Mouse (Mus musculus): ENCODE results near the gene Hey2. TPM values are rescaled to one million over a fixed set of nuclear protein-coding genes. Genes with fewer than 3 reads are reported as not detected.

The Hey2 gene
- not detected in 2 replicates for polyA plus RNA-seq (2012; ENCODE audit: insufficient read depth, insufficient read length, low replicate concordance, missing spikeins)

- H3K4me3 ChIP-seq (ENCODE audit: insufficient read depth, low read depth, low read length) = peak within 1 kb of the TSS; percentile 86
- peaks cover 7% of the 10 kb centered on the region for H3K4me1 ChIP-seq (ENCODE audit: control insufficient read depth, insufficient read depth, low read length)
- TF ChIP-seq CTCF (IDR thresholded peaks at IDR 0.05; ENCODE audit: insufficient read depth, low read depth, low read length) (no peak), POLR2A (IDR thresholded peaks at IDR 0.05; ENCODE audit: insufficient read depth, low read depth, low read length) (peak; percentile 56)
- H3K27ac ChIP-seq (ENCODE audit: insufficient read depth, low read depth, low read length) = peak within 1 kb of the TSS; percentile 21; the same call in 1 of the 2 replicates
- WGBS = under 1% methylated on average over 70 of the region's 70 CpGs
Observed at GRCm38 (mm10) chr10:30842643-30843437, at the start of gene Hey2. Hey2 (minus strand) TSS chr10:30842801.

GRCm38 (mm10) chr10:30883085-30883760 lies 40.6 kb upstream of the Hey2 start:
- TF ChIP-seq CTCF (IDR thresholded peaks at IDR 0.05; ENCODE audit: insufficient read depth, low read depth, low read length) (no peak), POLR2A (IDR thresholded peaks at IDR 0.05; ENCODE audit: insufficient read depth, low read depth, low read length) (no peak)
- H3K27ac ChIP-seq (ENCODE audit: insufficient read depth, low read depth, low read length) = no peak overlapping the region
- H3K4me3 ChIP-seq (ENCODE audit: insufficient read depth, low read depth, low read length) = no peak overlapping the region
- 39% methylated on average over 4 of the region's 4 CpGs for WGBS
- H3K4me1 ChIP-seq (ENCODE audit: control insufficient read depth, insufficient read depth, low read length) = no peaks in the 10 kb centered on the region

DNA sequence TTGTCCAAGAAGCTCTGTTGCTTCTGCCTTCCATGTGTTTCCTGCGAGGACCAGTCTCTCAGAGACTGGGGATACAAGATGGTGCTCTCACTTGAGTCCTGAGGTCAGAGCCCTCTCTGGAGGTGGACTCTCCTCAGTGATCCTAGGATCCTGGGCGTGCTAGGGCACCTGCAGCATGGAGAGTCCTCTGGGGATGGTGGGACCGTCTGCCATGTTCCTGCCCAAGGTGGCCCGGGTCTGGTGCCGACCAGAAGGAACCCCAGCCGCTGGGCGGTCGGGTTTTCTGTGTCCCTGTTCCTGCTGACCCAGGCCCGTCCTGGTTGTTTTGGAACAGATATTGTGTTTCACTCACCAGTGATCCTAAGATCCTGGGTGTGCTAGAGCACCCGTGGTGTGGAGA lies 38.5 kb upstream of the Hey2 start:
- 94% methylated on average over 10 of the region's 10 CpGs for WGBS
- Histone ChIP-seq H3K27ac (ENCODE audit: insufficient read depth, low read depth, low read length) (no peak overlapping the region), H3K4me1 (ENCODE audit: control insufficient read depth, insufficient read depth, low read length) (no peaks in the 10 kb centered on the region), H3K4me3 (ENCODE audit: insufficient read depth, low read depth, low read length) (no peak overlapping the region)
- TF ChIP-seq POLR2A (IDR thresholded peaks at IDR 0.05; ENCODE audit: insufficient read depth, low read depth, low read length) = no peak
- TF ChIP-seq CTCF (IDR thresholded peaks at IDR 0.05; ENCODE audit: insufficient read depth, low read depth, low read length) = no peak

DNA sequence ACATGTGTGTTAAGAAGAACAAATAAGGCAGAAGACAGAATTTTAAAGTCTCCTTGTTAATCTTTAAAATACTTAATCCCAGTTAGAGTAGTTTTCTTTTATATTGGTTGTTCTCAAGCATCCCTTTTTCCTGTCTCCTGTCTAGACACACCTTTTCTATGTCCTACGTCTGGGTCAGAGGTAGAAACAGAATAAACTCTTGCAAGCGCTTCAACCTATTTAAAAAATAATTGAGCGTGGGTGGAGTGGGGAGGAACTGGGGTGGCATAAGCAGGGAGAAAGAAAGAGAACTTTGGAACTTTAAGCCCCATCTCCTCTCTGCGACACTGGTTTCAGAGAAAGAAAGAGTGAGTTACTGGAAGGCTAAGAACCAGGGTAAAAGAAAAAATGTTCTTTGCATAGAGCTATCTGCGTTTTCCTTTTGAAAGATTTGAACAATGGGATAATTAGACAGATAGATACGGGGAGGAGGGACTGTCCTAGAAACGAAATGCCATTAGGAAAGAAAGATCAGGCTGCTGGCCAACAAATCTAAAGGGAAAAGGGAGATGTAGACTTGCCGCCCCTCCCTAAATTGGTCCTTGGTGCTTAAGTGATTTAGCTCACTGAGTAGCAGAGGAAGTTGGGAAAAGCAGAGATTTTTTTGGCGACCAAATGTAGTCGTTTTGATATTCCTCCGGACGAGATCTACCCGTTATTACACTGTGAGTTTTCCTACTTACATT lies 2.7 kb upstream of the Hey2 start:
- no peak for TF ChIP-seq CTCF (IDR thresholded peaks at IDR 0.05; ENCODE audit: insufficient read depth, low read depth, low read length)
- TF ChIP-seq POLR2A (IDR thresholded peaks at IDR 0.05; ENCODE audit: insufficient read depth, low read depth, low read length) = no peak
- H3K27ac ChIP-seq (ENCODE audit: insufficient read depth, low read depth, low read length) = no peak overlapping the region
- no peak overlapping the region for H3K4me3 ChIP-seq (ENCODE audit: insufficient read depth, low read depth, low read length)
- WGBS = 36% methylated on average over 13 of the region's 13 CpGs
- H3K4me1 ChIP-seq (ENCODE audit: control insufficient read depth, insufficient read depth, low read length) = peaks cover 7% of the 10 kb centered on the region

GRCm38 (mm10) chr10:30844191-30845010 lies 1.8 kb upstream of the Hey2 start:
- Histone ChIP-seq H3K4me1 (ENCODE audit: control insufficient read depth, insufficient read depth, low read length) (peaks cover 7% of the 10 kb centered on the region), H3K27ac (ENCODE audit: insufficient read depth, low read depth, low read length) (0 out of 2 replicates have a peak overlapping the region, but pooled peaks have one; percentile 2), H3K4me3 (ENCODE audit: insufficient read depth, low read depth, low read length) (peak overlapping the region; percentile 1; the same call in 1 of the 2 replicates)
- 21% methylated on average over 30 of the region's 30 CpGs for WGBS
- TF ChIP-seq POLR2A (IDR thresholded peaks at IDR 0.05; ENCODE audit: insufficient read depth, low read depth, low read length) (no peak), CTCF (IDR thresholded peaks at IDR 0.05; ENCODE audit: insufficient read depth, low read depth, low read length) (no peak)

GRCm38 (mm10) chr10:30843438-30844190 lies 1.0 kb upstream of the Hey2 start:
- TF ChIP-seq POLR2A (IDR thresholded peaks at IDR 0.05; ENCODE audit: insufficient read depth, low read depth, low read length) (no peak), CTCF (IDR thresholded peaks at IDR 0.05; ENCODE audit: insufficient read depth, low read depth, low read length) (no peak)
- H3K4me3 ChIP-seq (ENCODE audit: insufficient read depth, low read depth, low read length) = peak overlapping the region; percentile 86
- 0 out of 2 replicates have a peak overlapping the region, but pooled peaks have one; percentile 2 for H3K27ac ChIP-seq (ENCODE audit: insufficient read depth, low read depth, low read length)
- H3K4me1 ChIP-seq (ENCODE audit: control insufficient read depth, insufficient read depth, low read length) = peaks cover 7% of the 10 kb centered on the region
- 6% methylated on average over 21 of the region's 21 CpGs for WGBS

- Histone ChIP-seq H3K27ac (ENCODE audit: insufficient read depth, low read depth, low read length) (0 out of 2 replicates have a peak overlapping the region, but pooled peaks have one; percentile 21), H3K4me1 (ENCODE audit: control insufficient read depth, insufficient read depth, low read length) (peaks cover 7% of the 10 kb centered on the region), H3K4me3 (ENCODE audit: insufficient read depth, low read depth, low read length) (peak overlapping the region; percentile 86)
- WGBS = under 1% methylated on average over 29 of the region's 29 CpGs
- no peak for TF ChIP-seq POLR2A (IDR thresholded peaks at IDR 0.05; ENCODE audit: insufficient read depth, low read depth, low read length)
- no peak for TF ChIP-seq CTCF (IDR thresholded peaks at IDR 0.05; ENCODE audit: insufficient read depth, low read depth, low read length)
Observed at GRCm38 (mm10) chr10:30842228-30842627, 373 bp downstream of the Hey2 start.

All from olfactory bulb, adult 2 months (tissue).